Mouse (Mus musculus): Measurements from ENCODE around the gene Ltv1. TPM values are rescaled to one million over a fixed set of nuclear protein-coding genes. Genes with fewer than 3 reads are reported as not detected.

Ltv1 gene
- total RNA-seq, 2 experiments from 2014 or later = 30.5 to 37.0 TPM

Other genes starting within 250 kb of the Ltv1 start
- gene Stx11, start 228.9 kb downstream of the Ltv1 start, total RNA-seq (2021) = 1 to 10 TPM; 4.5 to 4.7 TPM
- 10 to 100 TPM; 10.5 to 11.8 TPM for gene Sf3b5, start 187.8 kb downstream of the Ltv1 start, total RNA-seq (2021)
- gene Plagl1, start 132.7 kb downstream of the Ltv1 start, total RNA-seq (2021) = 10 to 100 TPM; 33.4 to 35.2 TPM
- not detected for gene Zc2hc1b, start 15.1 kb downstream of the Ltv1 start, total RNA-seq (2021)